Mouse (Mus musculus): ENCODE measurements around the gene Pard6b.

Pard6b gene

GRCm38 (mm10) chr2:168063712-168064111 lies 17.1 kb upstream of the Pard6b start:
- DNase-seq: no peak

DNA sequence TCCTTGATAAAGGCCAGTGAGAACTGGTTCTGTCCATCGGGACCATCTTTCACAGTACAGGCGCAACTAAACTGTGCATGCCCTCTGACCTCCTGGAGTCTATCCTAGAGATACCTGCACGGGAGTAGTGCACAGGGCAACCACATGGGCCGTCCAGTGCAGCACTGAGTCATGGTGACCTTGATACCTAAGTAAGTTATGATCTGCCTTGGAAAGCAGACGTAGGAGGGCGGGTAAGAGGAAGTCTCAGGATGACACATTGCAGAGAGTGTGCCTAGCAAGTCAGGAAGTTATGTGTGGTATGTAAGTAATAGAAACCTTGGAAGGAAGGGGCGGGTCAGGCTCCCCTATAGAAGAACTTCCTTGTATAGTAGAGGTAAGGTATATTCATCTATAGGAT lies 15.3 kb upstream of the Pard6b start:
- no peak for DNase-seq

DNA sequence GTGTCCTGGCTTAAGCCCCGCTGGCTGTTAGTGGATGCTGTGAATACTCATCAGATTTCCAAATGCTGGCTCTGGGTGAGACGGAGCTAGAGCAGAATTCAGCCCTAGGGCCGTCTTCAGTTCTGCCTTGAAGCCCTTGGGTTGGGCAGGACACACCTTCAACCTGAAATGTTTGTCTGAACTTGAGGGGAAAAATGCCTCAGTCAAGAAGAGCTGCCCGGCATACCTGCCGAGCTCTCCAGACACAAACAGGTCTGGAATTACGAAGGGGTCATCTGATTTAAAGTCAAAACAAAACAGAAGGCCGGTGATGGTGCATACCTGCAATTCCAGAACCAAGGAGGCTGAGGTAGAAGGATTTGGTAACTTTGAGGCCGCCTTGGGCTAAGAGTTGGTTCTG lies 14.0 kb upstream of the Pard6b start:
- DNase-seq: no peak

- DNase-seq: no peak
Measured at GRCm38 (mm10) chr2:168070425-168070824, 10.4 kb upstream of the Pard6b start.

GRCm38 (mm10) chr2:168072436-168073131 lies 8.2 kb upstream of the Pard6b start:
- DNase-seq: peak; percentile 42

DNA sequence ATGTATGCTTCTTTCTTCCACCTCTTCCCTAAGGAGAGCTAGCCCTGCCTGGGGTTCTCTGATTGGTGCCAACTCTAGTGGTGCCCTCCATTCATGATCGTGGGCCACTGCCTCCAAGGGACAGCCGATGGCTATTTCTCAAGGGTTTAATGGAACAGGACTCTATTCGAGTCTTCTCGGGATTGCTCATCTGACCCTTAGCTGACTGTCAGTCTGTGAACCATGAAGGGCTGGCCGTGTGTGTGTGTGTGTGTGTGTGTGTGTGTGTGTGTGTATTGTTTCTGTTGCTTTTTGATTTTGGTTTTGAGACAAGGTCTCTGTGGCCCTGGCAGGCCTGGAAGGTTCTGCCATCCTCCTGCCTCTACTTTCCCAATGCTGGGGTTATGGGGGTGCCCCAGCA lies 7.1 kb upstream of the Pard6b start:
- DNase-seq: no peak

DNA sequence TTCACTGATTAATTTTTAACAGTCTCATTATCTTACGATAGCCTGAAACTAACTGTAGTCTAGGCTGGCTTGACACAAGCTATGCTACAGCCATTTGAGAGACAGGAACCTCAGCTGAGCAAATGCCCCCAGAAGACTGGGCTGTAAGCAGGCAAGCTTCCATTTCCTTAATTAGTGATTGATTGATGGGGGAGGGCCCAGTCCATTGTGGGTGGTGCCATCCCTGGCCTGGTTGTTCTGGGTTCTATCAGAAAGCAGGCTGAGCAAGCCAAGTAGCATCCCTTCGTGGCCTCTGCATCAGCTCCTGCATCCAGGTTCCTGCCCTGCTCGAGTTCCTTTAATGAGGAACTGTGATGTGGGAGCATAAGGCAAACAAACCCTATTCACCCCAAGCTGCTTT lies 6.3 kb upstream of the Pard6b start:
- no peak for DNase-seq

- no peak for DNase-seq
Measured at GRCm38 (mm10) chr2:168076840-168077576, 3.8 kb upstream of the Pard6b start.

DNA sequence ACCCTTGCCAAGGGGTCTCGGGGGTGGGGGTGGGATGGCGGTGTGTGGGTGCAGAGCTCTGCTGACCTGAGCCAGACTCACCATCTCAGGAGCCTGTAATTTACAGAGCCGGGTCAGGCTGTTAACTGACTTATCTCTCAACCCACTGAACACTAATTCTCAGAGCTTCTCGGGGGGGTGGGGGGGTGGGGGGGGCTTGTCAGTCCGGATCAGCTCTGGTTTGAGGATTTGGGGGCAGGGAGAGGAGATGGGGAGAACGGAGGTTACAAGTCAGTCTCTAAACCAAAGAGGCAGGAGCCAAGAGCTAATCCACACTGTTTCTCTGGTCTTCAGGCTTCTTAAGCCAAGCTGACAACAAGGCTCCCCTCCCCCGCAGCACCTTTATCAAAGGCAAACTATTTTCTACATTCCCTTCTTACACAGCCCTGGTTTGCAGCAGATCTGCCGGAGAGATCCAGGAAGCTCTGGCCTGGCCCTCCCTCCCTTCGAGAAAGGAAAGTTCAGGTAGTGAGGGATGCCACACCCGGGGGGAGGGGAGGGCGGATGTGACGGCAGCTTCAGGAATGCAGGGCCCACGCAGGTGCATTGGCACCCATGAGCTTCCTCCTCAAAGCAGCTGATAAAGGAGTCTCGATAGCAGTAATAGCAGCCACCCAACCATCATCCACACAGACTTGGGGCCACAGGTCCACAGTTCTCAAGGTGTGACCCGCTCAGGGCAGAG lies 2.5 kb upstream of the Pard6b start:
- DNase-seq: no peak

GRCm38 (mm10) chr2:168081299-168081932 lies 612 bp downstream of the Pard6b start:
- DNase-seq: no peak

DNA sequence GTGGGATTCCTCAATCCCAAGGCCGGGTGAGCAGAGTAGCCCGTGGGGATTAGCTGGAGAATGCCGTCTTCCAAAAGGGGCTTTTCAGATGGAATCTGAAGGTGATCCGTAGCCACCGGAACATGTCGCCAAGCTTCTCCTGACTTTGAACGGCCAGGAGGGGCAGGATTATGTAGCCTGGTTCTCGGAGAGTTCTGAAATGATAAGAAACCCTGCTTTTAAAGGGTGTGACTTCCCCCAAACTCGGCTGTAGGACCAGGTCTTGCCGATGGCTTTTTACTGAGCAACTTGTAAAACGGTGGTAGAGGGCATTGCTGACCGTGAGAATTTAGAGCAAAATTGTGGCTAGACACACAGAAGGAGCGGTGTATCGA lies 1.1 kb downstream of the Pard6b start:
- no peak for DNase-seq

- no peak for DNase-seq
Measured at GRCm38 (mm10) chr2:168083593-168083992, 2.8 kb downstream of the Pard6b start.

DNA sequence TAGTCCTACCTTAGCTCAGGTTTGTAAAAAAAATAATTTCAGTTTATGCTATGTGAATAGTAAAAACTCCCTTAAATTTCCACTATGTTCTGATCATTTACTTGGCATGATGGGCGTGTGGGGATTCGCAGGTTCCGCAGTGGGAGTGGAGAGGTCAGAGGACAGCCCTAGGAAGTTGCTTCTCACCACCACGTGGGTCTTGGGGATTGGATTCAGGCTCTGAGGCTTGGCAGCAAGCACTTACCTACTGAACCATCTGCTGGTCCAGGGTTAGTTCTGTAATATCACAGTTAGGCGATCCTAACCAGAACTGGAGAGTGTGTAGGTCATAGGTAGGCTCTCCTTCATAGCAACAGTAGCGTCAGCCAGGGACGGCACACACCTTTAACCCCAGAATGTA lies 3.4 kb downstream of the Pard6b start:
- no peak for DNase-seq

GRCm38 (mm10) chr2:168085621-168086265 lies 4.9 kb downstream of the Pard6b start:
- DNase-seq: no peak

DNA sequence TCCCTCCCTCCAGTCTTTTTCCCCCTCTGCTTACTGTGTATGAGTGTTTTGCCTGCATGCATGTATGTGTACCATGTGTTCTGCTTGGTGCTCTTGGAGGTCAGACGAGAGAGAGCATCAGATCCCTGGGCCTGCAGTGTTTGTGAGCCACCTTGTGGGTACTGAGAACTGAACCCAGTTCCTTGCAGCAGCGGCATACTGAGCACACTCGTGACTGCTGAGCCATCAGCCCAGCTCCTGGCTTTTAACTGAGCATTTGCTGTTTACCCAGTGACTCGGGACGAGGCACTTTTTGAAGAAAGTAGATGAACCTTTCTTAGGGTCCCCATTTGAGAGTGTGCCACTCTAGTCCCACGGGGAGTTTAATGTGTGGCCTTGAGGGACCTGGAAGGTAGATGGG lies 5.5 kb downstream of the Pard6b start:
- DNase-seq: no peak

- no peak for DNase-seq
Measured at GRCm38 (mm10) chr2:168086839-168087238, 6.0 kb downstream of the Pard6b start.

DNA sequence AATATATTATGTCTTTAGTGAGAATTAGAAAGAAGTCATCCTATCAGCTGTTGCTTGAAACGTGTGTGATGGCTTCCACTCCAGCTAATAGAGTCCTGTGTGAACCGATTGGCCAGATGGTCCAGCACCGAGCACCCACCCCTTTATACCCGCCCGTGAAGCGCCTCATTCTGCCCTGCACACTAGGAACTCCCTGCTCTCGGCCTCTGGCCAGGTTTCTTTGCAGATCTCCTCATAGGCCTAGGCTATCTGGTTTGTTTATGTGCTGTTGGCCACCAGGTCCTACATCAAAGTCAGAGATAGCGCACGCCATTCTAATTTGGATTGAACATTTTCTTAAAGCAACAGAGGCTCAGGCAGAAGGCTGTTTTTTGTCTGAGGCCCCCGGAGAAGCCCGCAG lies 10.8 kb downstream of the Pard6b start:
- DNase-seq: no peak

DNA sequence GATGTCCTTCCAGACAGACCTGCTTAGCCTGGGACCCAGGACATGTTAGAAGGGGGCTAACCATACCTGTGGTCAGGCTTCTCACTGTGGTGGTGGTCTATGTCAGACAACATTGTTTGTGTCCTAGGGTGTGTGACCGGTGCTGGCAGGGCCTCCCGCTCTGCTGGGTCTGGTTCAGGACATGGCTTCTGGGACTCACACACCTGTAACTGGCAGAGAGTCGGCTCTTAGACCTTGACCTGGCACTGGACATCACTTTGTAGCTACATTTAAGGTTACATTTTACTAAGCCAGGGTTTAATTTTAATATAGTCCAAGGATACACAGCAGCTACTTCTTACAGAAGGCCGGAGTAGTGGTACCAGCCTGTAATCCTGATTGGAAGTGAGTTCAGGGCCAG lies 12.3 kb downstream of the Pard6b start:
- DNase-seq: no peak

DNA sequence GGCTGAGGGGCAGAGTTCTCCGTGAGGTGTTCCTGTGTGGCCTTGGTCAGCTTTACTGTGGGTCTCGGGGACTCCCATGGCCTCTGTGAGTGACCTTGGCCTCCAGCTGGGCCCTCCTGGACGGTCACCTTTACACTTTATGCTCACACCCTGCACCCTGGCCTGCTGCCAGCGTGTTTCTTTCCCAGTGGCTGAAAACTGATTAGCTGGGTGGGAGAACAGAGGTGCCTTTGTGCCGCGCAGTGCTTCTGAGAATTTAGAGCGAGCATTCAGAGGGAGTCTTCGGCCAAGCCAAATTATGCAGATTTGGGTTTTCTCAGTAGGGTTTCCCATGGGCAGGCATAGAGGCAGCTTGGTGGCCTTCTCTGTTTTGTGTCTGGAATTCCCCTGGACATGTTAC lies 14.3 kb downstream of the Pard6b start:
- no peak for DNase-seq

DNA sequence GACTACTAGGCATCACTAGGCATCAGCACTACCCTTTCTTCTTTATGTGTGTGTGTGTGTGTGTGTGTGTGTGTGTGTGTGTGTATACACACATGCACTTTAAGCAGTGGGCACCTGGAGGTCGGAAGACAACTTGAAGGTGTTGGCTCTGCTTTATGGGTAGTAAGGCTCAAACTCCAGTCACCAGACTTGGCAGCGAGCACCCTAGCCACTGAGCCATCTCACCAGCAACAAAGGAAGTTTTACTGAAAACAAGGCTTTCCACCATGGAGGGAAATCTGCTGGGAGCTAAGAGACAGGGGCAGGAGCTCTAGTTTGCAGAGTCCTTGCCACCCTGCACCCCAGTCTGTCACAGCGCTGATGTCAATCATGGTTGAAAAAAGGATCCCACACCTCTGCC lies 15.7 kb downstream of the Pard6b start:
- DNase-seq: no peak

DNA sequence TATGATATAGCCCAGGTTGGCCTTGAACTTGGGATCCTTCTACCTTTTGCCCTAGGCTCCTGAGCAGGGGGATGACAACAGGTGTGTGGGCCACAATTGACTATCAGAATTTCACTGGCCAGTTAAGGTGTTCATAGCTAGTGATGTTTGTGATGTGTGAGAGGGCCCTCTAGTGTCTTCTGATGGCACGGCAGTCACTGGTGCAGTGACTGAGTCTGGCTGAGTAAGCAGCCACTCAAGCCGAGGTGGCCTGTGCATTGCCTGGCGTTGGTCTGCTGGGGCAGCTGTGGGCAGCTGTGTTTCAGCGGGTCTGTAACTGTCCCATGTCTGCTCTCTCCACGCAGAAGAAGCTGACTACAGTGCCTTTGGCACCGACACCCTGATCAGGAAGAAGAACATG lies 17.2 kb downstream of the Pard6b start:
- peak; percentile 63 for DNase-seq

- DNase-seq: no peak
Measured at GRCm38 (mm10) chr2:168100008-168100407, 19.2 kb downstream of the Pard6b start.

- DNase-seq: no peak
Measured at GRCm38 (mm10) chr2:168101805-168102204, 21.0 kb downstream of the Pard6b start.

Data from liver (tissue).